Mouse (Mus musculus) c-Kit-negative CD71-positive TER-119-positive erythroid progenitor cells, embryonic 14.5 days (primary cell): Measurements from ENCODE around the gene Uroc1.

Experiments used
- DNase-seq: peaks from one replicate; pipeline ENCODE4 v3.0.0-alpha.2; 2013; ENCODE audit warnings: low read depth, low spot score

The Uroc1 gene

GRCm38 (mm10) chr6:90332561-90333425, at the start of gene Uroc1:
Gene Uroc1 (plus strand): TSS chr6:90333284.
- DNase-seq: no peak

DNA sequence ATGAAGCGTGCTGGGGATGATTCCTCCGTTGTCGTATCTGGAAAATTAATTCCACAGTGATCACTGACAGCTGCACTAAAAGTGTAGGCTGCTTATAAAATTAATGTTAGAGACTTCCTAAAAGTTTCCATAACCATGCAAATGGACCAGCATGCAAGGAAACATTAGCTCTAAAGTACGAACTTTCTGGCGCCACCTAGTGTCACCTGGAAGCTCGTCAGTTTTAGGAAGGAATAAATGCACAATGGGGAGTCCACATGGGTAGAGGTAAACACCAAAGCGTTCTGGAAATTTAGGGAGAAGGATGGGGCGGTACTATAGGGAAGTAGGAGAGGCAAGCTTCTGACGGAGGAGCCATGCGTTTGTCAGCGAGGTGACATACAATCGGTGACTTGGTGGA, 44.8 kb upstream of the Uroc1 start:
- DNase-seq: no peak

DNA sequence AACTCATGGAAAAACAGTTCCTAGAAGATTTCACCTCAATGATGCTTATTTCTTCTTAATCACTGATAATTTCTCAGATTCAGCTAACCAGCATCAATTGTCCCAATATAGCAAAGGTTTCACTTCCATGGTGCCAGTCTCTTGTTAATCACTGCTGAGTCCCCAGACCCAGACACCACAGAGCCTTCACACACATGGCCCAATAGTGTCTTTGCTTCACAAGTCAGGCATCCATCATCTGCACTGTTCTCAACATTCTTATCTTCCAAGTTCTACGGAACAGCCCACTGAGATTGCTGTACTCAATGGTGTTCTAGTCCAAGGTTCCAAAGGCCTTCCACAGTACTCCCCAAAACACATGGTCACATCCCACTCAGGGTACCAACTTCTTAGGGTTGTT, 32.2 kb upstream of the Uroc1 start, which contains the start of gene BC048671:
TSS of gene BC048671 (plus strand) at position 301 of the 400 bp plus-strand sequence.
- DNase-seq: no peak

DNA sequence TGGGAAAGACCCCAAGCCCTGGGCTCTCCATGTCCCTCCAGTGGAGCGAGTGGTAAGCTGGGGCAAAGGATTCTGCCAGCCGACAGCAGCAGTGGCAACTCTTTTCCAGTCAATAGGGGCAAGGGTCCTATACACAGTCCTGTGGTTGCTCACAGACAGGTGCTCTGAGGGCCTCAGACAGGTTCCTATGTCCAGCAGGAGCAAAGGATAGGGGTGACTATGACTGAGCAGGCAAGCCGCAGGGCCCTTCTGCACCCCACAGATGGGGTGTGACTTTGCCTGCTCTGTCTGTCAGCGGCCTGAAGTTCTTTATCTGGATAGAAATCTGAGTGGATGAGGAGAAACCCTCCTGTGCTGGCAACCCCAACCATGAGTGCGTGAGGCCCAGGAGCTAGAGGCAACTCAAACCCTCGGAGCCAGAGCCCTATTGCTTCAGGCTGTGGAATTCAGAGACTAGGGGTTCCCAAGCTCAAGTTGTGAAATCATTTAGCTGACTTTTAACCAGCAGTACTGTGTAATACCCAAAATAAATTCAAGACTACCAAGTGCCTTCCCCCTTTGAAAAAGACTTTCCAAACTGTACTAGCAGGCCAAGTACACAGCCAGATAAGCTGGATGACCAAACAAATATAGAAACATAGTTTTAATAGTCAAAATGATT, 26.6 kb upstream of the Uroc1 start:
- DNase-seq: no peak

- DNase-seq: no peak
Measured at GRCm38 (mm10) chr6:90308839-90309778, 24.0 kb upstream of the Uroc1 start.

DNA sequence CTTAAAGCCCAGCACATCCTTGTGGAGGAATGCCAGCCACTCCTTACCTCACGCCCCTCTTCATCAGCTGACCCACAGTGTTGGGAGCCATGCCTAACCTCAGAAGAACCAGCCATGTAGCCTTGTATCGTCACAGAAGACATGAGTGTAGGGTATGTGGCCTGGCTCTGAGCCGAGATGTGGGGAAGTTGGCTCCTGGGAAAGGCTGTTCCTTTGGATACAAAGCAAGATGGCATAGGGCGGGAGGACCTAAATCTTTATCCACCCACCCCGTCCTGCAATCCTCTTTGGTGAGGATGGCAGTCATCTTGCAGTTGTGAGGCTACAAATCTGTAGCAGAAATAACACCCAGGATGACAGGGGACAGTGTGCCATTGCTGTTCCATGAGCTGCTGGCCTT, 17.1 kb upstream of the Uroc1 start:
- DNase-seq: no peak

DNA sequence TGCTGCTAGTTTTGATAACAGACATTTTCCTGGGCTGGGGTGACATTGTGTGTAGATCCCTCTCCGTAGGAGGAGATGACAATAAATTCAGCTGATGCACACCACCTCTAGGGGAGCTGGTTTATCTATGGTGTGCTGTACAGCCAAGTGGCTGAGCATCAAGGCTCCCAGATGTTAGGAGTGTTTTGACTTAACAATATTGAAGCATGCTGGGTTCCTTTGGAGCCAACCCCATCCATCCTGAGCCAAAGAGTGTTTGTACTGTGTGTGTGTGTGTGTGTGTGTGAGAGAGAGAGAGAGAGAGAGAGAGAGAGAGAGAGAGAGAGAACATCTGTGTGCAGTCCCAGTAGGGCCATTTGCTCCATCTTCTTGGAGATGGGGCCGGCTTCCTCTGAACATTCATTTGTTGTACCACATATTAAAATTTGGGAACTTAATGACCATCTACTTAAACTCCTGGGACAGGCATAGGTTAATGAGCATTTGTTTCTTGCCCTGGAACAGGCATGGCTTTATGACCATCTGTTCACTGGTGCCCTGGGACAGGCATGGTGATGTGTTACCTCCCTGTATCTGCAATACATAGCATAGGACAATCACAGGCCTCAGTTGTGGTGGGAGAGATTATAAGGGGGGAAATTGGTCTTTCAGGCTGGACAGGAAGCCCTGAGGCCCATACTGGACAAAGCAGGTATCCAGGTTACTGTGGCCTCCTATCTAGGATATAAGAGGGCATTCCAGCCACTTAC, 15.4 kb upstream of the Uroc1 start:
- DNase-seq: no peak

- DNase-seq: no peak
Measured at GRCm38 (mm10) chr6:90319019-90319418, 14.1 kb upstream of the Uroc1 start.

- no peak for DNase-seq
Measured at GRCm38 (mm10) chr6:90319475-90320191, 13.5 kb upstream of the Uroc1 start.

DNA sequence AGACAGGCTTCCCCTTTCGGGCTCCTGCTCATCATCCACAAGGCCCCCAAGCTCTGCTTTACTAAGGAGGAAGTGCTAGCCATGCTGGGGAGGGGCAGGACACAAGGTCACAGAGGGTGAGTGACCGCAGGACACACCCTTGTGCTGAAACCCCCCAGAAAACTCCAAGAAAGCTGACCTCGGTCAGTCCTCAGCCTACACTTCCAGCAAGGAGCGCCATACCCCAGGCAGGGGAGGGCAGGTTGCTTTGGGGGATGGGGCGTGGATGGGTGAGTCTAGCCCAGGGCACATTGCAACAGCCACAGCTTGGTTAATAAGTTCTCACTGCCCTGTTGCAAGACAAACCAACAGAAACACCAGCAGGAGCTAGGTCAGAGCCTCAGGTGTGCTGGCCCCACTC, 12.7 kb upstream of the Uroc1 start:
- no peak for DNase-seq

DNA sequence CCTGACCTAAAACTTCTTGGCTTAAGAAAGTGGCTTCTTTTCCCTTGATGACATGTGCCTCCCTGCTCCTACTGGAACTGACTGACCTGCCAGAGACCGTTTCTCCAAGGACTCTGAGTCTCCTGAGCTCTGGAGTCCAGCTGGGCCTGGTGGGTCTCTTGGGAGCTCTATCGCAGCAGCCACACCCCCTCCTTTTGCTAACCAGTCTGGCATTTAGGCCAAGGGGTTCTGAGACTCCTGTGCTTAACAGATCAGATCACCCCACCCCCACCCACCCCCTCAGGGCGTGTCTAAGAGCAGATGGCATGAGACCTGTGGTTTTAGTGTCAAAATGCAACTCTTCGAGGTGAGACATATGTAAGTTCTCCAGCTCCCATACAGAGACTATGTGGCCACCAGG, 11.3 kb upstream of the Uroc1 start:
- no peak for DNase-seq

DNA sequence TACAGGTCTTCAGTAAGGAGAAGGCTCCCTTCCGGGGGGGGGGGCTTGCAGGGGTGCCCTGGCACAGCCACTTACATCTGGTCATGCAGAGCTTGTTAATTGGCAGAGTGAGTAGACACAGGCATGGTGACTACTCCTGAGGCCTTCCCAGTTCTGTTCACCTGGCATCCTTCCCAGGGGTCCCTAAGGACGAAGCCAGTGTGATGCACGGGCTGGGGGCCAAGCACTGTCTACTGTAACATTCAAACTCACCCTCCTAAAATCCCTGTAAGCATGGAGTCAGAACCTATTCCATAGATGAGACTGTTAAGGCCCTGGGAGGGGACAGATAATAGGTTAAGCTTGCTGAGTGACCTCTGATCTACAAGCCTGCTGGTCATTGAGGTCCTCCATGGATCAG, 9.1 kb upstream of the Uroc1 start:
- DNase-seq: no peak

GRCm38 (mm10) chr6:90324463-90324862, 8.6 kb upstream of the Uroc1 start:
- DNase-seq: no peak

GRCm38 (mm10) chr6:90324991-90325390, 8.1 kb upstream of the Uroc1 start, which contains the start of gene Chst13:
Gene Chst13 (minus strand): TSS chr6:90325185.
- no peak for DNase-seq

DNA sequence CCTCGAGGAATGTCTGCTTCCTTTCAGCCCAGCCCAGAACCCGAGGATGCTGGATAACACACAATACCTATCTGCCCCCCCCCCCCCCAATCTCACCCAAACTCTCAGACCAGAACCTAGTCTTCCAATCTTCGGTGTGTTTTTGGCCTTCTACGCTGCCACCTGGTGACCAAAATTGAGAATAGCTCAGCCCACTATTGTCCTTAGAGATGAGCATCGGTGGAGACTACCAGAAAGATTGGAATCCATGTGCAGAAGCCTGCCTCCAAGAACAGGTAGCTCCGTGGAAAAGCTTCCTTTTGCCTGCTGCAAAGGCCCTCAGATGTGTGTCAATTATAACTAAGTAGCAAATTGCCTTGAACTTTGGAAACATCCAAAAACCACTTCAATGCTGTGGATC, 5.4 kb upstream of the Uroc1 start:
- no peak for DNase-seq

DNA sequence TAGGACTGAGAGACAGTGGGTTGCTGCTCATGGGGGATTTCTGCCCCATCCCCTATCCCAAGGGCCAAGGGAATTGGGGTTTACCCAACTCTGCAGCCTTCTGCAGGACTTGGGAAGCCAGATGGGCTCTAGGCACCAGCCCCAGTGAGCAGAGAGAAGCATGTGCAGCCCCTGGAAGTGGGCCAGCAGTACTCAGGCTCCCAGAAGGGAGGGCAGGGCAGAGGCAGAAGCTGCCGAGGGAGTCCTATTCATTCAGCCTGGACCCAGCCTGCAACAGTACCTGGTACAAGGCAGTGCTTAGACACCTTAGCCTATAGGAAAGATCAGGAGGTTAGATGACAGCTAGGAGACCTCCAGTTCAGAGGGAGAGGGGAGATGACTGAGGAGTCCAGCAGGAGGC, 3.1 kb upstream of the Uroc1 start:
- DNase-seq: no peak

DNA sequence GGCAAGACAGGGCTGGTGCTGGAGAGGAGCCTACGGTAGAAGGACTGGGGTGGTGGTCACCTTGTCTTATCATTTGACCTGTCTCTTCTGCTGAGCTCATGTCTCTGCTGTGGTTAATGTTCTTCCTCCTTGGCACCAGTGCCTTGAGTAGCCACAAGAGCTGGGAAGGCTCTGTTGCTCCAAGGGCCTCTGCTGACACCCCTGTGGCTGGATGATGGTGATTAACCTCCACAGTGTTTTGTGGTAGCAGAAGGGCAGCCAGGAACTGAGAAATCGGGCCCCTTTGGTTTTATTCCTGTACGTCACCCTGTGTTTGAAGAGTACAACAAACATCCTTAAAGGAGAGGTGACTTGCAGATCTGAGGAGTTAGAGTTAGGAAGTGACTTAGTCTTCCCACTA, 1.2 kb downstream of the Uroc1 start:
- DNase-seq: no peak

DNA sequence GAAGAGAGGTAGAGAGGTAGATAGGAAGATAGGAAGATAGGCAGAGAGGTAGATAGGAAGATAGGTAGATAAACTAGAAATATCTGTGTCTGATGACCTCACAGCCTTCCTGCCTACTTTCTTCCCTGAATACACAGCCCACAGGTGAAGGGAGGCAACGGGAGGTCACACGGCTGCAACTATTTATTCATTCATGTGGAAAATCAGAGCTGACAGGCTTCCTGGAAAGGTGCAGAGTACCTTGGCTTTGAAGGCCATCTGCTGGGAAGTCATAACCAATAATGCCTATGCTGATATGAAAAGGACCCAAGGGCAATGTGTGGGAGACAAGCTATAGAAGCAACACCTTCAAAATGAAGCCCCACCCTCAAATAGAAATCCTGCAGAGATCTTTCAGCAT, 9.3 kb downstream of the Uroc1 start:
- no peak for DNase-seq

DNA sequence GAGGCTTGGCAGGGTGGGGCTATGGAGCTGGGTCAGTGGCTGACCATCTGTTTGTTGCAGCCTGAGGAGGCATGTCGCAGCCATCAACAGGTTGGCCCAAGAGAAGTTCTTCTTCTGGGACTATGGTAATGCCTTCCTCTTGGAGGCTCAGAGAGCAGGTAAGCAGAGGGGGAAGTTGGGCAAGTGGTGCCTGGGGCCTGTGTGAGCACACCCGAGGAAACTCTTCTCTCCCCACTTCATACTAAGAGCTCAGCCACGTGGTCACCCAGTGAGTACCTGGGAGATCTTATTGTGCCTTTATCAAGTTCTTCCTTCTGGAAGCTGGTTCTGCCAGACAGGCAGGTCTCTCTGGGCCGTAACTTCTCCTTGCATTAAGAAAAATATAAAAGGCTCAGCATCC, 14.1 kb downstream of the Uroc1 start:
- DNase-seq: no peak

GRCm38 (mm10) chr6:90348500-90348899, 15.4 kb downstream of the Uroc1 start:
- DNase-seq: no peak

- no peak for DNase-seq
Measured at GRCm38 (mm10) chr6:90350011-90350410, 16.9 kb downstream of the Uroc1 start.
